Comparison of ENCODE assay signal across 8 mouse cellular contexts in genomic region chr9:60172459-60173060, GRCm38 (mm10).
DNase-seq lines count a peak whose midpoint lies in the region; ATAC-seq and TF ChIP-seq lines count a peak whose summit lies in the region.
"Not testable (repeated sequence)": the region's sequence is repeated elsewhere in the genome, so short reads cannot be mapped to it uniquely, and the experiment has no call there.

No protein-coding gene starts in this region.

- 38% methylated on average over 8 of the region's 9 CpGs for WGBS in hindbrain, postnatal 0 days
- whole genome bisulfite sequencing in midbrain, postnatal 0 days = 64% methylated on average over 9 of the region's 9 CpGs

- H3K4me3 ChIP-seq in hindbrain, postnatal 0 days (ENCODE audit: low read length); midbrain, postnatal 0 days (ENCODE audit: low read depth, low read length): not testable (repeated sequence)

- ATAC-seq in hindbrain, postnatal 0 days = peak; percentile 27; the same call in 1 of the 2 replicates
- ATAC-seq in midbrain, postnatal 0 days (ENCODE audit: low FRiP score) = not testable (repeated sequence)

- H3K4me2 ChIP-seq in hindbrain, postnatal 0 days (ENCODE audit: low read depth, low read length); midbrain, postnatal 0 days (ENCODE audit: low read depth, low read length, poor library complexity, severe bottlenecking): not testable (repeated sequence)

- intact Hi-C loops in left cerebral cortex, postnatal 14 days (cut with DNase I) = not testable (repeated sequence)

- TF ChIP-seq CTCF in hindbrain, postnatal 0 days (IDR thresholded peaks at IDR 0.05; ENCODE audit: low read depth); midbrain, postnatal 0 days (IDR thresholded peaks at IDR 0.05): not testable (repeated sequence)

- H3K27ac ChIP-seq in hindbrain, postnatal 0 days; midbrain, postnatal 0 days (ENCODE audit: low read depth, low read length): not testable (repeated sequence)

- H3K9ac ChIP-seq in hindbrain, postnatal 0 days (replicated peaks; ENCODE audit: low read length); midbrain, postnatal 0 days (replicated peaks; ENCODE audit: low read length, poor library complexity, severe bottlenecking): not testable (repeated sequence)

- H3K9me3 ChIP-seq in hindbrain, postnatal 0 days (ENCODE audit: low read length); midbrain, postnatal 0 days (ENCODE audit: low read length): not testable (repeated sequence)

- H3K4me1 ChIP-seq in hindbrain, postnatal 0 days (ENCODE audit: insufficient read depth, low read length); midbrain, postnatal 0 days (ENCODE audit: insufficient read depth, low read length): not testable (repeated sequence)

- H3K36me3 ChIP-seq in hindbrain, postnatal 0 days (ENCODE audit: insufficient read depth, low read length); midbrain, postnatal 0 days (ENCODE audit: insufficient read depth, low read length): not testable (repeated sequence)

- peak; percentile 33 for DNase-seq in adrenal gland, postnatal 14 days
- DNase-seq in cerebellum, postnatal 10 days = peak; percentile 28 to 38
- peak; percentile 58 for DNase-seq in fibroblast of lung, adult 2 months (ENCODE audit: low read depth)
- DNase-seq in hindbrain, postnatal 0 days (ENCODE audit: low spot score) = peak; percentile 56
- peak; percentile 35 to 49 for DNase-seq in kidney, postnatal 36 days
- DNase-seq in left cerebral cortex, postnatal 14 days (ENCODE audit: low spot score in 2 of 2) = peak; percentile 28 to 51
- DNase-seq in midbrain, postnatal 0 days (ENCODE audit: low spot score) = peak; percentile 52
- DNase-seq in skeletal muscle tissue, adult 2 months (ENCODE audit: low read depth, low spot score) = peak; percentile 9

- H3K27me3 ChIP-seq in hindbrain, postnatal 0 days (ENCODE audit: insufficient read depth, low read length); midbrain, postnatal 0 days (ENCODE audit: insufficient read depth, low read length): not testable (repeated sequence)
